14 mouse cellular contexts compared by ENCODE assay signal in the genomic region with DNA sequence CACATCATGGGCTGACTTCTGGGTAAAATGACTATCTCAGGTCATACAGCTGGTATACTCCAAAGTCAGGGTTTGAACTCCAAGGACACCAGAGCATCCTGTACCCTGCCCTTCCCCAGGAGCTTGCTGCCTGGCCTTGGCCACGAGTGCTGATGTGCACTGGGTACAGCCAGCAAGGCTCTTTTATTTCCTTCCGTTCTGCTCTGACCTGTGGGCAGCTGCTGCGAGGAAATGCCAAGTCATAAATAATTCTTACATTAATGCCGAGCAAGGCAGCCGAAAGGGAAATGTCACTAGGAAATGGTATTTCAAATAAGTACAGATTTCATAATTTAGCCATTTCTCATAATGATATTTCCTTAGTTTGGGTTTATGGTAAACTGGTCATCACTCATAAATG. TPM values are rescaled to one million over a fixed set of nuclear protein-coding genes. Genes with fewer than 3 reads are reported as not detected.
DNase-seq lines count a peak whose midpoint lies in the region; ATAC-seq lines count a peak whose summit lies in the region.
"Had no signal": no experiment of that assay in that cellular context is flagged by ENCODE, and none has a peak within 500 bp of the region (broad histone marks: within the 10 kb centered on the region; RNA-seq: fewer than 3 reads in every experiment).

No protein-coding gene starts in this region.

- no peak overlapping the region for H3K4me2 ChIP-seq in kidney, embryonic 15.5 days
- no peak overlapping the region for H3K4me2 ChIP-seq in lung, embryonic 16.5 days (ENCODE audit: low read depth, low read length)
- no peak overlapping the region for H3K4me2 ChIP-seq in hindbrain, embryonic 14.5 days (replicated peaks)

- H3K9ac ChIP-seq in kidney, embryonic 15.5 days: no peak overlapping the region
- H3K9ac ChIP-seq in lung, embryonic 16.5 days (ENCODE audit: low read length): no peak overlapping the region
- no peak overlapping the region for H3K9ac ChIP-seq in hindbrain, embryonic 14.5 days
- H3K9ac ChIP-seq: forebrain, postnatal 0 days had no signal

- H3K27me3 ChIP-seq in kidney, embryonic 15.5 days: no peaks in the 10 kb centered on the region
- H3K27me3 ChIP-seq in lung, embryonic 16.5 days (ENCODE audit: control insufficient read depth, insufficient read depth, low read depth, low read length): no peaks in the 10 kb centered on the region
- no peaks in the 10 kb centered on the region for H3K27me3 ChIP-seq in hindbrain, embryonic 14.5 days (ENCODE audit: control insufficient read depth, insufficient read depth, low read length)

- DNase-seq in 416B (ENCODE audit: low read depth): peak; percentile 67
- peak; percentile 28 to 40 for DNase-seq in adrenal gland, adult 18-20 months (ENCODE audit: low spot score in 2 of 2)
- no peak for DNase-seq in hindbrain, embryonic 14.5 days (ENCODE audit: low spot score)
- no peak for DNase-seq in layer of hippocampus, postnatal 14 days (ENCODE audit: low spot score in 2 of 2)
- DNase-seq in frontal cortex, adult 2 months (ENCODE audit: extremely low spot score in 1 of 2, low spot score in 1 of 2): no peak
- DNase-seq: cerebellum, postnatal 25 days; forebrain, postnatal 0 days; heart, postnatal 36 days had no signal

- H3K36me3 ChIP-seq in kidney, embryonic 15.5 days: no peaks in the 10 kb centered on the region
- H3K36me3 ChIP-seq in lung, embryonic 16.5 days (ENCODE audit: control insufficient read depth, insufficient read depth, low read length): no peaks in the 10 kb centered on the region
- H3K36me3 ChIP-seq in hindbrain, embryonic 14.5 days (replicated peaks; ENCODE audit: control insufficient read depth, insufficient read depth): no peaks in the 10 kb centered on the region

- H3K4me1 ChIP-seq in kidney, embryonic 15.5 days: peaks cover 9% of the 10 kb centered on the region
- no peaks in the 10 kb centered on the region for H3K4me1 ChIP-seq in lung, embryonic 16.5 days (replicated peaks; ENCODE audit: control insufficient read depth, insufficient read depth, low read length)
- no peaks in the 10 kb centered on the region for H3K4me1 ChIP-seq in hindbrain, embryonic 14.5 days (replicated peaks; ENCODE audit: control insufficient read depth, insufficient read depth, low read length)

- peak; percentile 55; the same call in 1 of the 2 replicates for ATAC-seq in kidney, embryonic 15.5 days (replicated peaks; ENCODE audit: low FRiP score)
- peak; percentile 69 for ATAC-seq in lung, embryonic 16.5 days (ENCODE audit: low read depth)
- no peak for ATAC-seq in hindbrain, embryonic 14.5 days (ENCODE audit: low FRiP score)
- ATAC-seq: forebrain, postnatal 0 days had no signal

- no peaks in the 10 kb centered on the region for H3K9me3 ChIP-seq in kidney, embryonic 15.5 days (replicated peaks)
- no peaks in the 10 kb centered on the region for H3K9me3 ChIP-seq in lung, embryonic 16.5 days (ENCODE audit: control insufficient read depth, low read length)
- no peaks in the 10 kb centered on the region for H3K9me3 ChIP-seq in hindbrain, embryonic 14.5 days (ENCODE audit: control insufficient read depth, low read length)

- H3K27ac ChIP-seq in kidney, embryonic 15.5 days: no peak overlapping the region
- H3K27ac ChIP-seq in lung, embryonic 16.5 days (ENCODE audit: low read length): no peak overlapping the region
- no peak overlapping the region for H3K27ac ChIP-seq in hindbrain, embryonic 14.5 days

- no peak overlapping the region for H3K4me3 ChIP-seq in kidney, embryonic 15.5 days (replicated peaks)
- H3K4me3 ChIP-seq in lung, embryonic 16.5 days (ENCODE audit: low read length): no peak overlapping the region
- no peak overlapping the region for H3K4me3 ChIP-seq in hindbrain, embryonic 14.5 days (replicated peaks; ENCODE audit: low read length)

- WGBS in kidney, embryonic 15.5 days: 33% methylated on average over 5 of the region's 5 CpGs
- 42% methylated on average over 5 of the region's 5 CpGs for WGBS in lung, embryonic 16.5 days
- WGBS in hindbrain, embryonic 14.5 days: 66% methylated on average over 5 of the region's 5 CpGs

RNA-seq across cellular contexts. Expression of a gene that starts 27.3 kb away (rescaled TPM):
- not detected for total RNA-seq in adrenal gland, adult 18-20 months (2021)
- polyA plus RNA-seq in kidney, embryonic 15.5 days (2015; fragmentation: Nextera tagmentation; extraction: Ambion mirVana): not detected in 2 replicates
- polyA plus RNA-seq in lung, embryonic 16.5 days (2015; fragmentation: Nextera tagmentation; extraction: Ambion mirVana): not detected in 2 replicates
- not detected in 2 replicates for polyA plus RNA-seq in hindbrain, embryonic 14.5 days (2014; fragmentation: Nextera tagmentation; extraction: Ambion mirVana)
- total RNA-seq in layer of hippocampus, postnatal 14 days (2021): not detected
- polyA plus RNA-seq in frontal cortex, adult 2 months (2012; rRNA removed): not detected in 2 replicates
- total RNA-seq: forebrain, postnatal 0 days; heart, adult 8-10 months; heart, postnatal 36 days; left cerebral cortex, adult 8-10 months; liver, adult 2 months had no signal
- polyA plus RNA-seq: forebrain, postnatal 0 days; liver, adult 2 months; small intestine, adult 2 months had no signal

RNA-seq across cellular contexts. Expression of a gene that starts 30.0 kb away (rescaled TPM):
- not detected for total RNA-seq in adrenal gland, adult 18-20 months (2021)
- polyA plus RNA-seq in kidney, embryonic 15.5 days (2015; fragmentation: Nextera tagmentation; extraction: Ambion mirVana): 1.7 and 2.7 TPM in 2 replicates
- polyA plus RNA-seq in lung, embryonic 16.5 days (2015; fragmentation: Nextera tagmentation; extraction: Ambion mirVana): not detected in 2 replicates
- not detected in 2 replicates for polyA plus RNA-seq in hindbrain, embryonic 14.5 days (2014; fragmentation: Nextera tagmentation; extraction: Ambion mirVana)
- total RNA-seq in layer of hippocampus, postnatal 14 days (2021): not detected
- not detected in 2 replicates for polyA plus RNA-seq in frontal cortex, adult 2 months (2012; rRNA removed)
- total RNA-seq: forebrain, postnatal 0 days; heart, adult 8-10 months; heart, postnatal 36 days; left cerebral cortex, adult 8-10 months; liver, adult 2 months had no signal
- polyA plus RNA-seq: forebrain, postnatal 0 days; liver, adult 2 months had no signal

RNA-seq across cellular contexts. Expression of a gene that starts 41.0 kb away (rescaled TPM):
- total RNA-seq in adrenal gland, adult 18-20 months (2021): 10 to 100 TPM; 47.9 to 54.4 TPM
- polyA plus RNA-seq in kidney, embryonic 15.5 days (2015; fragmentation: Nextera tagmentation; extraction: Ambion mirVana): 29.7 and 33.0 TPM in 2 replicates
- polyA plus RNA-seq in lung, embryonic 16.5 days (2015; fragmentation: Nextera tagmentation; extraction: Ambion mirVana): 30.8 and 31.4 TPM in 2 replicates
- polyA plus RNA-seq in hindbrain, embryonic 14.5 days (2014; fragmentation: Nextera tagmentation; extraction: Ambion mirVana): 42.9 and 46.4 TPM in 2 replicates
- 10 to 100 TPM; 80.4 to 83.2 TPM for total RNA-seq in layer of hippocampus, postnatal 14 days (2021)
- polyA plus RNA-seq in frontal cortex, adult 2 months (2012; rRNA removed): 36.0 and 36.3 TPM in 2 replicates

Comparison
In these comparisons a context has a peak if more than half of its experiments do, and no peak if none do; other contexts are left out.
1. DNase-seq: peak in 416B (single experiment) and adrenal gland, adult 18-20 months (2 of 2); none in hindbrain, embryonic 14.5 days (single experiment), layer of hippocampus, postnatal 14 days (0 of 2) and frontal cortex, adult 2 months (0 of 2).